Comparison of ENCODE assay signal across 23 mouse cellular contexts in the genomic region with DNA sequence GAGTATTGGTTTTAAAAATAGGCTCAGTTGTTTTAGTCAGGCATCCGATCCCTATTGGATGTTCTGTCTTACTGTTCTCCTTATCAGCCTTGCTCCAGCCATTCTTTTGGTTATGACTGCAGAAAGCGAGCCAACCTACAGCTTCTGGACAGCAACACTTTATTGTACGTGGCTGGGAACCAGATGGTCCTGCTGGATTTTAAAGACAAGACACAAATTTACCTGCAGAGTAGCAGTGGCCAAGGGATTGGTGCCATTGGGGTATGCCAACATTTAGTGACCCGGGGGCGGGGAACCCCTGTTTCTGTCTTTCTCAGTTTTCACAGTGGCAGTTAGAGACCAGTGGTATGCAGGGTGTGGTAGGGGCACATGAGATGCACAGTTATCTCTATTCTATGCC. TPM values are rescaled to one million over a fixed set of nuclear protein-coding genes. Genes with fewer than 3 reads are reported as not detected.
A peak's percentile ranks its signal among the peaks of the same experiment; 100 is the strongest.
DNase-seq lines count a peak whose midpoint lies in the region; ATAC-seq and TF ChIP-seq lines count a peak whose summit lies in the region.
"Had no signal": no experiment of that assay in that cellular context is flagged by ENCODE, and none has a peak within 500 bp of the region (broad histone marks: within the 10 kb centered on the region; RNA-seq: fewer than 3 reads in every experiment).

No protein-coding gene starts in this region.

- TF ChIP-seq CTCF in cerebellum, adult 2 months (IDR thresholded peaks at IDR 0.05; ENCODE audit: borderline replicate concordance, insufficient read depth, low read depth, low read length) = no peak
- no peak for TF ChIP-seq CTCF in layer of hippocampus, adult 2 months (conservative IDR thresholded peaks at IDR 0.05)

- WGBS in cerebellum, adult 2 months = 81% methylated on average over 5 of the region's 5 CpGs

- ATAC-seq in megakaryocyte-erythroid progenitor cell, adult 5-6 weeks (replicated peaks; ENCODE audit: low FRiP score, low TSS enrichment, poor library complexity, severe bottlenecking) = 0 out of 2 replicates have a peak, but pooled peaks have one; percentile 37
- ATAC-seq: activated CD4-positive, CD25-positive, alpha-beta regulatory T cell, adult 4 months; forebrain, embryonic 14.5 days; intestine, embryonic 15.5 days; Patski had no signal

- no peaks in the 10 kb centered on the region for H3K27me3 ChIP-seq in cerebellum, adult 2 months (ENCODE audit: control insufficient read depth, insufficient read depth, low read length)
- H3K27me3 ChIP-seq: CH12.LX; heart, embryonic 15.5 days; intestine, embryonic 15.5 days had no signal

- H3K27ac ChIP-seq in cerebellum, adult 2 months (ENCODE audit: insufficient read depth, low read length) = no peak overlapping the region
- H3K27ac ChIP-seq in layer of hippocampus, adult 2 months = no peak overlapping the region
- H3K27ac ChIP-seq: embryonic facial prominence, embryonic 10.5 days; forebrain, embryonic 10.5 days; heart, adult 2 months; heart, embryonic 15.5 days; hindbrain, embryonic 10.5 days; hindbrain, embryonic 14.5 days; intestine, embryonic 15.5 days had no signal

- peak; percentile 35 to 64 for DNase-seq in cerebellum, adult 2 months
- DNase-seq in cerebellum, adult 11 months = no peak
- peak; percentile 8 for DNase-seq in cerebellum, adult 8-10 months
- peak; percentile 33 to 50 for DNase-seq in cerebellum, postnatal 10 days
- no peak for DNase-seq in spleen, postnatal 14 days (ENCODE audit: low spot score in 2 of 2)
- DNase-seq in layer of hippocampus, adult 2 months (ENCODE audit: low spot score in 2 of 2) = no peak
- DNase-seq: adrenal gland, postnatal 14 days; gastrocnemius, postnatal 10 days; heart, adult 2 months; heart, postnatal 14 days; kidney, adult 18-20 months had no signal

- H3K4me1 ChIP-seq in cerebellum, adult 2 months (ENCODE audit: control insufficient read depth, insufficient read depth, low read length) = no peaks in the 10 kb centered on the region
- H3K4me1 ChIP-seq: embryonic facial prominence, embryonic 10.5 days; forebrain, embryonic 10.5 days; heart, embryonic 15.5 days; hindbrain, embryonic 10.5 days; intestine, embryonic 15.5 days had no signal

- H3K4me3 ChIP-seq in cerebellum, adult 2 months (replicated peaks; ENCODE audit: insufficient read depth, low read depth, low read length) = no peak overlapping the region
- no peak overlapping the region for H3K4me3 ChIP-seq in layer of hippocampus, adult 2 months
- H3K4me3 ChIP-seq: embryonic facial prominence, embryonic 10.5 days; erythroblast, embryonic 14.5 days; forebrain, embryonic 10.5 days; heart, adult 2 months; heart, embryonic 15.5 days; hindbrain, embryonic 10.5 days; intestine, embryonic 15.5 days had no signal

- no peak for TF ChIP-seq POLR2A in cerebellum, adult 2 months (IDR thresholded peaks at IDR 0.05; ENCODE audit: borderline replicate concordance, insufficient read depth, low read length)

RNA-seq across cellular contexts. Expression of a gene that starts 12.6 kb away (rescaled TPM):
- 1.5 and 2.5 TPM in 2 replicates for polyA plus RNA-seq in cerebellum, adult 2 months (2012; rRNA removed)
- not detected in 2 replicates for total RNA-seq in megakaryocyte-erythroid progenitor cell, adult 5-6 weeks (2014; fragmentation: Nextera tagmentation)
- not detected in 2 replicates for total RNA-seq in megakaryocyte-erythroid progenitor cell, adult 5-6 weeks (2017)
- total RNA-seq in layer of hippocampus, adult 2 months (2021) = 10 to 100 TPM; 12.8 to 14.8 TPM
- total RNA-seq: CH12.LX; heart, adult 2 months had no signal
- polyA plus RNA-seq: activated CD4-positive, CD25-positive, alpha-beta regulatory T cell, adult 4 months; erythroblast, embryonic 14.5 days had no signal

Comparison
In these comparisons a context has a peak if more than half of its experiments do, and no peak if none do; other contexts are left out.
1. DNase-seq: peak in cerebellum, adult 2 months (2 of 2), cerebellum, adult 8-10 months (single experiment) and cerebellum, postnatal 10 days (2 of 2); none in cerebellum, adult 11 months (single experiment), spleen, postnatal 14 days (0 of 2) and layer of hippocampus, adult 2 months (0 of 2).
2. RNA of a gene that starts 12.6 kb away (total RNA-seq): 12.8 to 14.8 TPM in layer of hippocampus, adult 2 months; not detected in megakaryocyte-erythroid progenitor cell, adult 5-6 weeks; every median in the first group is over 10 times any median in the second.